Mouse (Mus musculus): ENCODE measurements around the gene Ddx23. TPM values are rescaled to one million over a fixed set of nuclear protein-coding genes. Genes with fewer than 3 reads are reported as not detected.

Gene Ddx23
- polyA plus RNA-seq, 1 experiment: 31.8 TPM

- TF ChIP-seq CTCF (IDR thresholded peaks at IDR 0.05; ENCODE audit: extremely low read depth, insufficient read depth, insufficient read length, insufficient replicate concordance) (no peak), POLR2A (IDR thresholded peaks at IDR 0.05; ENCODE audit: low read depth, low read length) (no peak)
- Histone ChIP-seq H3K4me3 (ENCODE audit: extremely low read depth, insufficient read depth, insufficient read length) (no peak overlapping the region), H3K27ac (ENCODE audit: insufficient read depth, low read length) (no peak overlapping the region), H3K4me1 (ENCODE audit: control insufficient read depth, insufficient read depth, insufficient read length) (no peaks in the 10 kb centered on the region), H3K27me3 (ENCODE audit: control insufficient read depth, insufficient read depth, low read length) (no peaks in the 10 kb centered on the region; the same call in none of the 2 replicates), H3K36me3 (ENCODE audit: control insufficient read depth, insufficient read depth, low read length) (no peaks in the 10 kb centered on the region)
- DNase-seq (ENCODE audit: low read depth in 1 of 2, low spot score in 2 of 2): no peak
- WGBS: 63% methylated on average over 9 of the region's 9 CpGs
These were observed 33.0 kb upstream of the Ddx23 start for GRCm38 (mm10) chr15:98695726-98696125.

- no peaks in the 10 kb centered on the region for H3K36me3 ChIP-seq (ENCODE audit: control insufficient read depth, insufficient read depth, low read length)
- no peak for DNase-seq (ENCODE audit: low read depth in 1 of 2, low spot score in 2 of 2)
- H3K27ac ChIP-seq (ENCODE audit: insufficient read depth, low read length): no peak overlapping the region
These were observed 29.5 kb upstream of the Ddx23 start for GRCm38 (mm10) chr15:98692171-98692715.

GRCm38 (mm10) chr15:98691486-98692147, 28.9 kb upstream of the Ddx23 start:
- WGBS: 97% methylated on average over 7 of the region's 7 CpGs
- TF ChIP-seq POLR2A (IDR thresholded peaks at IDR 0.05; ENCODE audit: low read depth, low read length) (no peak), CTCF (IDR thresholded peaks at IDR 0.05; ENCODE audit: extremely low read depth, insufficient read depth, insufficient read length, insufficient replicate concordance) (no peak)
- no peak for DNase-seq (ENCODE audit: low read depth in 1 of 2, low spot score in 2 of 2)
- H3K4me3 ChIP-seq (ENCODE audit: extremely low read depth, insufficient read depth, insufficient read length): no peak overlapping the region
- no peaks in the 10 kb centered on the region; the same call in 1 of the 2 replicates for H3K27me3 ChIP-seq (ENCODE audit: control insufficient read depth, insufficient read depth, low read length)
- no peak overlapping the region for H3K27ac ChIP-seq (ENCODE audit: insufficient read depth, low read length)
- no peaks in the 10 kb centered on the region for H3K4me1 ChIP-seq (ENCODE audit: control insufficient read depth, insufficient read depth, insufficient read length)
- H3K36me3 ChIP-seq (ENCODE audit: control insufficient read depth, insufficient read depth, low read length): no peaks in the 10 kb centered on the region

More at GRCm38 (mm10) chr15:98692171-98692715, 29.5 kb upstream of the Ddx23 start:
- no peaks in the 10 kb centered on the region for H3K4me1 ChIP-seq (ENCODE audit: control insufficient read depth, insufficient read depth, insufficient read length)
- TF ChIP-seq POLR2A (IDR thresholded peaks at IDR 0.05; ENCODE audit: low read depth, low read length) (no peak), CTCF (IDR thresholded peaks at IDR 0.05; ENCODE audit: extremely low read depth, insufficient read depth, insufficient read length, insufficient replicate concordance) (no peak)
- H3K27me3 ChIP-seq (ENCODE audit: control insufficient read depth, insufficient read depth, low read length): no peaks in the 10 kb centered on the region; the same call in 1 of the 2 replicates
- 66% methylated on average over 11 of the region's 11 CpGs for WGBS
- no peak overlapping the region for H3K4me3 ChIP-seq (ENCODE audit: extremely low read depth, insufficient read depth, insufficient read length)

- TF ChIP-seq CTCF (IDR thresholded peaks at IDR 0.05; ENCODE audit: extremely low read depth, insufficient read depth, insufficient read length, insufficient replicate concordance): no peak
- TF ChIP-seq POLR2A (IDR thresholded peaks at IDR 0.05; ENCODE audit: low read depth, low read length): no peak
- DNase-seq (ENCODE audit: low read depth in 1 of 2, low spot score in 2 of 2): no peak
- Histone ChIP-seq H3K36me3 (ENCODE audit: control insufficient read depth, insufficient read depth, low read length) (no peaks in the 10 kb centered on the region), H3K4me1 (ENCODE audit: control insufficient read depth, insufficient read depth, insufficient read length) (no peaks in the 10 kb centered on the region), H3K4me3 (ENCODE audit: extremely low read depth, insufficient read depth, insufficient read length) (no peak overlapping the region), H3K27ac (ENCODE audit: insufficient read depth, low read length) (no peak overlapping the region), H3K27me3 (ENCODE audit: control insufficient read depth, insufficient read depth, low read length) (no peaks in the 10 kb centered on the region)
- 68% methylated on average over 2 of the region's 2 CpGs for WGBS
These were observed 27.0 kb upstream of the Ddx23 start for GRCm38 (mm10) chr15:98689682-98690081.

- Histone ChIP-seq H3K36me3 (ENCODE audit: control insufficient read depth, insufficient read depth, low read length) (no peaks in the 10 kb centered on the region), H3K4me3 (ENCODE audit: extremely low read depth, insufficient read depth, insufficient read length) (no peak overlapping the region), H3K27me3 (ENCODE audit: control insufficient read depth, insufficient read depth, low read length) (no peaks in the 10 kb centered on the region), H3K27ac (ENCODE audit: insufficient read depth, low read length) (no peak overlapping the region), H3K4me1 (ENCODE audit: control insufficient read depth, insufficient read depth, insufficient read length) (no peaks in the 10 kb centered on the region)
- 79% methylated on average over 3 of the region's 3 CpGs for whole genome bisulfite sequencing
- no peak for TF ChIP-seq POLR2A (IDR thresholded peaks at IDR 0.05; ENCODE audit: low read depth, low read length)
- TF ChIP-seq CTCF (IDR thresholded peaks at IDR 0.05; ENCODE audit: extremely low read depth, insufficient read depth, insufficient read length, insufficient replicate concordance): no peak
- no peak for DNase-seq (ENCODE audit: low read depth in 1 of 2, low spot score in 2 of 2)
These were observed 23.2 kb upstream of the Ddx23 start for GRCm38 (mm10) chr15:98685926-98686325.

- Histone ChIP-seq H3K36me3 (ENCODE audit: control insufficient read depth, insufficient read depth, low read length) (no peaks in the 10 kb centered on the region), H3K4me3 (ENCODE audit: extremely low read depth, insufficient read depth, insufficient read length) (no peak overlapping the region), H3K27me3 (ENCODE audit: control insufficient read depth, insufficient read depth, low read length) (no peaks in the 10 kb centered on the region; the same call in 1 of the 2 replicates), H3K27ac (ENCODE audit: insufficient read depth, low read length) (no peak overlapping the region), H3K4me1 (ENCODE audit: control insufficient read depth, insufficient read depth, insufficient read length) (no peaks in the 10 kb centered on the region)
- DNase-seq (ENCODE audit: low read depth in 1 of 2, low spot score in 2 of 2): no peak
- no peak for TF ChIP-seq POLR2A (IDR thresholded peaks at IDR 0.05; ENCODE audit: low read depth, low read length)
- TF ChIP-seq CTCF (IDR thresholded peaks at IDR 0.05; ENCODE audit: extremely low read depth, insufficient read depth, insufficient read length, insufficient replicate concordance): no peak
- 18% methylated on average over 1 of the region's 1 CpGs for WGBS
These were observed 21.1 kb upstream of the Ddx23 start for GRCm38 (mm10) chr15:98683746-98684145.

- no peaks in the 10 kb centered on the region; the same call in 1 of the 2 replicates for H3K27me3 ChIP-seq (ENCODE audit: control insufficient read depth, insufficient read depth, low read length)
- 52% methylated on average over 10 of the region's 10 CpGs for WGBS
- H3K4me1 ChIP-seq (ENCODE audit: control insufficient read depth, insufficient read depth, insufficient read length): no peaks in the 10 kb centered on the region
- TF ChIP-seq CTCF (IDR thresholded peaks at IDR 0.05; ENCODE audit: extremely low read depth, insufficient read depth, insufficient read length, insufficient replicate concordance): no peak
- TF ChIP-seq POLR2A (IDR thresholded peaks at IDR 0.05; ENCODE audit: low read depth, low read length): no peak
- no peaks in the 10 kb centered on the region for H3K36me3 ChIP-seq (ENCODE audit: control insufficient read depth, insufficient read depth, low read length)
- no peak overlapping the region for H3K4me3 ChIP-seq (ENCODE audit: extremely low read depth, insufficient read depth, insufficient read length)
- H3K27ac ChIP-seq (ENCODE audit: insufficient read depth, low read length): no peak overlapping the region
- no peak for DNase-seq (ENCODE audit: low read depth in 1 of 2, low spot score in 2 of 2)
These were observed 20.5 kb upstream of the Ddx23 start for GRCm38 (mm10) chr15:98683177-98683576.

All from spleen, adult 2 months (tissue).